Mouse (Mus musculus) liver, embryonic 11.5 days (tissue): ENCODE data around the gene Dlst. TPM values are rescaled to one million over a fixed set of nuclear protein-coding genes. Genes with fewer than 3 reads are reported as not detected.

Experiments
- ATAC-seq: fragments of 200-750 bp; cut with Nextera tagmentation; replicated peaks from 2 replicates; pipeline ENCODE4 v1.8.0; 2017; ENCODE audit warnings: moderate number of reproducible peaks, mild to moderate bottlenecking, moderate TSS enrichment, moderate library complexity; ENCODE audit not compliant: low FRiP score
- DNase-seq: peaks from one replicate; pipeline ENCODE4 v3.0.0-alpha.2; 2017; ENCODE audit warnings: low spot score
- H3K27ac ChIP-seq: fragments of 300-500 bp; sonication (generic); 2 replicates; pipeline ENCODE4 v1.5.1; 2014; ENCODE audit warnings: mild to moderate bottlenecking, low read depth, low read length, control low read depth
- H3K27me3 ChIP-seq: fragments of 300-500 bp; sonication (generic); replicated peaks from 2 replicates; pipeline ENCODE4 v1.6.1; 2014; ENCODE audit warnings: low read length, mixed read lengths; ENCODE audit not compliant: control insufficient read depth, insufficient read depth
- H3K36me3 ChIP-seq: fragments of 300-500 bp; sonication (generic); 2 replicates; pipeline ENCODE4 v1.6.1; 2014; ENCODE audit warnings: mild to moderate bottlenecking, low read length, moderate library complexity, mixed read lengths; ENCODE audit not compliant: control insufficient read depth, insufficient read depth
- H3K4me1 ChIP-seq: fragments of 300-500 bp; sonication (generic); replicated peaks from 2 replicates; pipeline ENCODE4 v1.6.1; 2014; ENCODE audit warnings: low read length, mixed read lengths; ENCODE audit not compliant: control insufficient read depth, insufficient read depth
- H3K4me2 ChIP-seq: fragments of 300-500 bp; sonication (generic); 2 replicates; pipeline ENCODE4 v1.6.1; 2014; ENCODE audit warnings: mild to moderate bottlenecking, control low read depth, moderate library complexity
- H3K4me3 ChIP-seq: fragments of 300-500 bp; sonication (generic); 2 replicates; pipeline ENCODE4 v1.5.1; 2014; ENCODE audit warnings: low read depth, low read length, control low read depth
- H3K9ac ChIP-seq: fragments of 300-500 bp; sonication (generic); 2 replicates; pipeline ENCODE4 v1.6.1; 2014; ENCODE audit warnings: low read depth, low read length, control low read depth
- H3K9me3 ChIP-seq: fragments of 300-500 bp; sonication (generic); 2 replicates; pipeline ENCODE4 v1.6.1; 2016; ENCODE audit warnings: low read length, inconsistent platforms, mixed read lengths; ENCODE audit not compliant: control insufficient read depth
- WGBS: fragments of 180-500 bp; shearing (Covaris S2); extraction: QIAGEN DNeasy Blood & Tissue Kit; methylation state at CpG from one replicate; pipeline ENCODE4 v1.1.7; 2014; 5-methylcytosine and 5-hydroxymethylcytosine counted together
- polyA plus RNA-seq: library from polyadenylated mRNA; unstranded; fragments of >200 nt; fragmentation: Nextera tagmentation; extraction: Ambion mirVana; gene quantifications from 2 replicates; pipeline ENCODE4 v1.2.1, GENCODE M21; 2014

Gene Dlst
- polyA plus RNA-seq, 1 experiment from 2014 or later, result 143 TPM

- DNase-seq (no peak), ATAC-seq (no peak)
- Histone ChIP-seq H3K4me3 (peak overlapping the region; percentile 30), H3K9me3 (no peaks in the 10 kb centered on the region), H3K27me3 (peaks cover 18% of the 10 kb centered on the region), H3K4me1 (peaks cover 5% of the 10 kb centered on the region), H3K4me2 (peak overlapping the region; percentile 64), H3K9ac (no peak overlapping the region; the same call in 1 of the 2 replicates), H3K36me3 (no peaks in the 10 kb centered on the region), H3K27ac (no peak overlapping the region)
- 15% methylated on average over 20 of the region's 20 CpGs for WGBS
These were observed 39.8 kb downstream of the Dlst start for GRCm38 (mm10) chr12:85150321-85151001.

GRCm38 (mm10) chr12:85151002-85151774 lies 40.6 kb downstream of the Dlst start, which contains the start of gene Rps6kl1:
Gene Rps6kl1, minus strand, starts transcription at chr12:85151264.
- Histone ChIP-seq H3K4me2 (peak within 1 kb of the TSS; percentile 64), H3K4me1 (peaks cover 5% of the 10 kb centered on the region), H3K9me3 (no peaks in the 10 kb centered on the region), H3K27me3 (peaks cover 18% of the 10 kb centered on the region), H3K4me3 (peak within 1 kb of the TSS; percentile 30), H3K36me3 (no peaks in the 10 kb centered on the region), H3K9ac (no peak within 1 kb of the TSS; the same call in 1 of the 2 replicates), H3K27ac (no peak within 1 kb of the TSS)
- ATAC-seq (peak; percentile 89), DNase-seq (no peak)
- 16% methylated on average over 28 of the region's 28 CpGs for WGBS

GRCm38 (mm10) chr12:85153011-85153410 lies 42.4 kb downstream of the Dlst start:
- ATAC-seq (no peak), DNase-seq (no peak)
- 51% methylated on average over 3 of the region's 3 CpGs for WGBS
- Histone ChIP-seq H3K9ac (no peak overlapping the region), H3K36me3 (no peaks in the 10 kb centered on the region), H3K4me3 (no peak overlapping the region), H3K4me1 (peaks cover 5% of the 10 kb centered on the region), H3K4me2 (no peak overlapping the region), H3K27ac (no peak overlapping the region), H3K9me3 (no peaks in the 10 kb centered on the region), H3K27me3 (peaks cover 15% of the 10 kb centered on the region)

GRCm38 (mm10) chr12:85156324-85156723 lies 45.7 kb downstream of the Dlst start:
- Histone ChIP-seq H3K27ac (no peak overlapping the region), H3K9me3 (no peaks in the 10 kb centered on the region), H3K27me3 (peaks cover 4% of the 10 kb centered on the region; the same call in 1 of the 2 replicates), H3K4me2 (no peak overlapping the region), H3K4me1 (no peaks in the 10 kb centered on the region), H3K4me3 (no peak overlapping the region), H3K9ac (no peak overlapping the region), H3K36me3 (no peaks in the 10 kb centered on the region)
- WGBS, result 23% methylated on average over 6 of the region's 6 CpGs
- DNase-seq (no peak), ATAC-seq (no peak)

- ATAC-seq (no peak), DNase-seq (no peak)
- no peaks in the 10 kb centered on the region for H3K9me3 ChIP-seq
- H3K4me2 ChIP-seq, result no peak overlapping the region
- no peaks in the 10 kb centered on the region for H3K36me3 ChIP-seq
- H3K27ac ChIP-seq, result no peak overlapping the region
- no peak overlapping the region for H3K9ac ChIP-seq
- H3K27me3 ChIP-seq, result no peaks in the 10 kb centered on the region
- no peak overlapping the region for H3K4me3 ChIP-seq
- H3K4me1 ChIP-seq, result no peaks in the 10 kb centered on the region
- WGBS, result 82% methylated on average over 14 of the region's 14 CpGs
These were observed 47.3 kb downstream of the Dlst start for GRCm38 (mm10) chr12:85157797-85158460.

- Histone ChIP-seq H3K27me3 (no peaks in the 10 kb centered on the region), H3K9ac (no peak overlapping the region), H3K4me3 (no peak overlapping the region), H3K9me3 (no peaks in the 10 kb centered on the region), H3K27ac (no peak overlapping the region), H3K4me1 (no peaks in the 10 kb centered on the region), H3K4me2 (no peak overlapping the region), H3K36me3 (no peaks in the 10 kb centered on the region)
- no peak for ATAC-seq
- no peak for DNase-seq
- 87% methylated on average over 8 of the region's 8 CpGs for WGBS
These were observed 48.2 kb downstream of the Dlst start for GRCm38 (mm10) chr12:85158801-85159200.

- Histone ChIP-seq H3K36me3 (no peaks in the 10 kb centered on the region), H3K27me3 (no peaks in the 10 kb centered on the region), H3K9ac (no peak overlapping the region), H3K4me3 (no peak overlapping the region), H3K4me1 (no peaks in the 10 kb centered on the region), H3K27ac (no peak overlapping the region), H3K4me2 (no peak overlapping the region), H3K9me3 (no peaks in the 10 kb centered on the region)
- no peak for DNase-seq
- 75% methylated on average over 5 of the region's 5 CpGs for WGBS
- ATAC-seq, result no peak
These were observed 49.0 kb downstream of the Dlst start for GRCm38 (mm10) chr12:85159592-85159991.

- no peak overlapping the region for H3K4me3 ChIP-seq
- DNase-seq (no peak), ATAC-seq (no peak)
- no peak overlapping the region for H3K27ac ChIP-seq
- H3K4me2 ChIP-seq, result no peak overlapping the region
- no peaks in the 10 kb centered on the region for H3K27me3 ChIP-seq
- H3K36me3 ChIP-seq, result no peaks in the 10 kb centered on the region
- H3K9me3 ChIP-seq, result no peaks in the 10 kb centered on the region
- H3K9ac ChIP-seq, result no peak overlapping the region
- 86% methylated on average over 5 of the region's 5 CpGs for WGBS
- H3K4me1 ChIP-seq, result no peaks in the 10 kb centered on the region
These were observed 54.4 kb downstream of the Dlst start for GRCm38 (mm10) chr12:85164996-85165395.
